Mouse (Mus musculus) bone marrow, adult 2 months (tissue): ENCODE data around the gene Cyp4x1. TPM values are rescaled to one million over a fixed set of nuclear protein-coding genes. Genes with fewer than 3 reads are reported as not detected.
A peak's percentile ranks its signal among the peaks of the same experiment; 100 is the strongest.

Source experiments
- H3K27ac ChIP-seq: fragments of 200-500 bp; 2 replicates; pipeline ENCODE4 v1.5.1; 2012; ENCODE audit warnings: low read depth, mild to moderate bottlenecking, control low read depth, inconsistent platforms, low read length; ENCODE audit not compliant: control insufficient read depth, poor library complexity, insufficient read depth
- H3K4me1 ChIP-seq: fragments of 200-500 bp; 2 replicates; pipeline ENCODE4 v1.6.1; 2011; ENCODE audit warnings: low read length; ENCODE audit not compliant: control insufficient read depth, insufficient read depth
- H3K4me3 ChIP-seq: fragments of 200-500 bp; replicated peaks from 2 replicates; pipeline ENCODE3; 2011; ENCODE audit warnings: mild to moderate bottlenecking, low read depth, low read length, control low read depth; ENCODE audit not compliant: control insufficient read depth
- CTCF ChIP-seq: fragments of 200-500 bp; IDR thresholded peaks from 2 replicates; pipeline ENCODE4 v1.5.1; 2011; ENCODE audit warnings: low read length, control low read depth; ENCODE audit not compliant: control insufficient read depth, insufficient read depth
- POLR2A ChIP-seq: fragments of 200-500 bp; IDR thresholded peaks from 2 replicates; pipeline ENCODE4 v1.6.1; 2011; ENCODE audit warnings: low read depth, mild to moderate bottlenecking, control low read depth, low read length, borderline replicate concordance; ENCODE audit not compliant: control insufficient read depth
- WGBS: fragments of 180-500 bp; shearing (Covaris S2); methylation state at CpG from one replicate; pipeline ENCODE4 v1.1.7; 2018; 5-methylcytosine and 5-hydroxymethylcytosine counted together
- polyA plus RNA-seq: library from polyadenylated mRNA; stranded (reverse); fragments of >200 nt; gene quantifications from 2 replicates; pipeline ENCODE4 v1.2.4, GENCODE M21; 2011; ENCODE audit warnings: low replicate concordance; ENCODE audit not compliant: missing spikeins, insufficient read depth, insufficient read length

Gene Cyp4x1
- polyA plus RNA-seq, 1 experiment, result 2.0 TPM

- peak overlapping the region; percentile 39 for H3K4me3 ChIP-seq
- 5% methylated on average over 31 of the region's 31 CpGs for WGBS
- no peak for TF ChIP-seq POLR2A
- no peak for TF ChIP-seq CTCF
- peak overlapping the region; percentile 19; the same call in 1 of the 2 replicates for H3K27ac ChIP-seq
- no peaks in the 10 kb centered on the region for H3K4me1 ChIP-seq
These were observed 70.4 kb downstream of the Cyp4x1 start for GRCm38 (mm10) chr4:115063518-115064239.

DNA sequence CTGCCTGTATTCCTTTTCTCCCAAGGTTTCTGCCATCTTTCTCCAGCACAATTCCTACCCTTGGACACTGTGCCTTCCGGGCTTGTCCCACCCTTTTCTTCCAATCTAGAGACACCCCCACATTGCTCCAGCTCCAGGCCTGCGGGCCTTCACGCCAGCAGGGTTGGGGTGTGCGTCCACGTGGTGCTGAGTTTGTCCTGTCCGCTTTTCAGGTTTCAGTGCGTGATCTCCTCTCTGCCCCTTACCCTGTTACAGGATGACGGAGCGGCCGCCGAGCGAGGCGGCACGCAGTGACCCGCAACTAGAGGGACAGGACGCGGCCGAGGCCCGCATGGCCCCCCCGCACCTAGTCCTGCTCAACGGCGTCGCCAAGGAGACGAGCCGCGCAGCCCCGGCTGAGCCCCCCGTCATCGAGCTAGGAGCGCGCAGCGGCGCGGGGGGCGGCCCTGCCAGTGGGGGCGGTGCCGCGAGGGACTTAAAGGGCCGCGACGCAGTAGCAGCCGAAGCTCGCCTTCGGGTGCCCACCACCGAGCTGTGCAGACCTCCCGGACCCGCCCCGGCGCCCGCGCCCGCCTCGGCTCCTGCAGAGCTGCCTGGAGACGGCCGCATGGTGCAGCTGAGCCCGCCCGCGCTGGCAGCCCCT, 71.1 kb downstream of the Cyp4x1 start:
- TF ChIP-seq CTCF, result no peak
- peak; percentile 23; the same call in 1 of the 2 replicates for TF ChIP-seq POLR2A
- Histone ChIP-seq H3K27ac (peak overlapping the region; percentile 3), H3K4me1 (no peaks in the 10 kb centered on the region), H3K4me3 (peak overlapping the region; percentile 57)
- WGBS, result 2% methylated on average over 56 of the region's 58 CpGs

GRCm38 (mm10) chr4:115062540-115062874, 71.6 kb downstream of the Cyp4x1 start:
- WGBS, result under 1% methylated on average over 9 of the region's 9 CpGs
- no peaks in the 10 kb centered on the region for H3K4me1 ChIP-seq
- H3K4me3 ChIP-seq, result peak overlapping the region; percentile 57
- TF ChIP-seq CTCF, result no peak
- no peak for TF ChIP-seq POLR2A
- H3K27ac ChIP-seq, result peak overlapping the region; percentile 3; the same call in 1 of the 2 replicates

DNA sequence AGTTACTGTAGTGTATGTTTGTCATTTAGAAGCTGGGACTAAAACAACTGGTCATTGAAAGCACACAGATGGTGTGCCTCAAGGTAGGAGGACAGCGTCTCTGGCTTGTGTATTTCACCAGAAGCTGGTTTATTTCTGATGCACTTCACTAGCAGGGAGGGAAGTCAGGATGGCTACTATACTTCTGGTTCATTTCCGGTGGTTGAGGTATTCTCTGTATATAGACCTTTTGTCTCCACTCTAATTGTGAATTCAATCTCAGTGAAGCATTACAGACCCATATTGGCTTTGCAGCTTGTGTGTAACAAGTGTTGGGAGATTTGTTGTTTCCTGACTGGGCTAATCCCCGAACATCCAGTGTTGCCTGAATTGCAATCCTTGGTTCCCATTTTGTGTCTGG, 73.3 kb downstream of the Cyp4x1 start:
- TF ChIP-seq POLR2A, result no peak
- TF ChIP-seq CTCF, result no peak
- Histone ChIP-seq H3K27ac (no peak overlapping the region; the same call in 1 of the 2 replicates), H3K4me1 (no peaks in the 10 kb centered on the region), H3K4me3 (peak overlapping the region; percentile 56)
- WGBS, result 19% methylated on average over 3 of the region's 3 CpGs

GRCm38 (mm10) chr4:115059871-115060270, 74.2 kb downstream of the Cyp4x1 start:
- H3K4me1 ChIP-seq, result no peaks in the 10 kb centered on the region
- TF ChIP-seq CTCF, result no peak
- TF ChIP-seq POLR2A, result no peak
- H3K27ac ChIP-seq, result peak overlapping the region; percentile 69
- 25% methylated on average over 12 of the region's 12 CpGs for WGBS
- peak overlapping the region; percentile 56 for H3K4me3 ChIP-seq

- H3K27ac ChIP-seq, result peak overlapping the region; percentile 48
- WGBS, result 9% methylated on average over 23 of the region's 23 CpGs
- no peak for TF ChIP-seq CTCF
- TF ChIP-seq POLR2A, result peak; percentile 56; the same call in 1 of the 2 replicates
- H3K4me3 ChIP-seq, result peak overlapping the region; percentile 63
- H3K4me1 ChIP-seq, result no peaks in the 10 kb centered on the region
These were observed 75.0 kb downstream of the Cyp4x1 start for GRCm38 (mm10) chr4:115058871-115059590.

DNA sequence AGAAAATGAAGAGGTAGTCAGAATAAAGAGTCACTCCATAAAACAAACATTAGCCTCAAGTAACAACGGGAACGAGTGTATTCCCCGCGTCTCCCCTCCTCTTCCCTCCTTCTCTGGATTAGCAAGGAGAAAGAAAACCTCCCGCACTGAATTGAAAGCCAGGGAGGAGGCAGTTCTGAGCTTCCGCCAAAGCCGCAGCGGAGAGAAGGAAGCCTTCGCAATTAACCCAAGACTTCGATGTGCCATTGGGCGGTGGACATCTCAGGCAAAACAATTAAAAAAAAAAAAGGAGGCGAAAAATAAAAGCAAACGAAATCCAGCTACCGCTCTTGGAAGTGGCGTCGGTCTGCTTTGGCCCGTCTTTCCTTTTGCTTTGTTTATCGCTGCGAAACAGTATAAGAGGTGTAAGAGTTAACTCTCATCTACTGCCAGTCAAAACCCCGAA, 75.7 kb downstream of the Cyp4x1 start:
- peak overlapping the region; percentile 59 for H3K4me3 ChIP-seq
- peak overlapping the region; percentile 90 for H3K27ac ChIP-seq
- under 1% methylated on average over 20 of the region's 20 CpGs for WGBS

More for the DNA sequence above, 75.7 kb downstream of the Cyp4x1 start:
- no peaks in the 10 kb centered on the region for H3K4me1 ChIP-seq
- TF ChIP-seq POLR2A, result no peak
- TF ChIP-seq CTCF, result no peak
